Mouse (Mus musculus) forelimb bud, embryonic 11.5 days (tissue): ENCODE data around the gene Hist1h1b.

Source experiments
- DNase-seq: peaks from one replicate; pipeline ENCODE4 v3.0.0-alpha.2; 2012; ENCODE audit warnings: low read depth, low spot score

Gene Hist1h1b

GRCm38 (mm10) chr13:21733466-21733865 lies 47.0 kb downstream of the Hist1h1b start:
- DNase-seq: peak; percentile 43
